Mouse (Mus musculus) liver, postnatal 0 days (tissue): Measurements from ENCODE around the gene Spag7.

Experiments
- CTCF ChIP-seq: sonication (generic); IDR thresholded peaks from 2 replicates; pipeline ENCODE4 v1.5.1; 2016; ENCODE audit warnings: antibody characterized with exemption, low read depth
- EP300 ChIP-seq: IDR thresholded peaks from 2 replicates; pipeline ENCODE4 v1.6.1; 2016; ENCODE audit warnings: antibody characterized with exemption, low read depth, mild to moderate bottlenecking

DNA sequence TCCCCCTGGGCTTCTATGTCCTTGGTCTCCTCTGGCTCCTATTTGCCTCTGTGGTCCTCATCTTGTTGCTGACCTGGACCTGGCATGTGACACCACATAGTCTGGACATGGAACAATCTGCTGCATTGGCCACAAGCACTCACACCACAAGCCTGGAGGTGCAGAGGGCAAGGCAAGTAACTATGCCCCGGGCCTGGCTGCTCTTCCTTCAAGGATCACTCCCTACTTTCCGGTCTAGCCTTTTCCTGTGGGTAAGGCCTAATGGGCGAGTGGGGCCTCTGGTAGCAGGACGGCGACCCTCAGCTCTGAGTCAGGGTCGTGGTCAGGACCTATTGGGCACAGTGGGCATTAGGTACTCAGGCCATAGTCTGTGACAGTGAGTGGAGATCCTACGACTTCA lies 28.0 kb downstream of the Spag7 start:
- TF ChIP-seq CTCF (no peak), EP300 (no peak)
